Mouse (Mus musculus) heart, embryonic 12.5 days (tissue): ENCODE measurements around the gene Eps15. TPM values are rescaled to one million over a fixed set of nuclear protein-coding genes. Genes with fewer than 3 reads are reported as not detected.
A peak's percentile ranks its signal among the peaks of the same experiment; 100 is the strongest.
"Not testable (repeated sequence)": the region's sequence is repeated elsewhere in the genome, so short reads cannot be mapped to it uniquely, and the experiment has no call there.

Source experiments
- ATAC-seq: fragments of 200-750 bp; cut with Nextera tagmentation; 2 replicates; pipeline ENCODE4 v1.8.0; 2017; ENCODE audit warnings: moderate TSS enrichment, moderate library complexity; ENCODE audit not compliant: insufficient number of reproducible peaks, low FRiP score
- H3K27ac ChIP-seq: fragments of 300-500 bp; sonication (generic); 2 replicates; pipeline ENCODE4 v1.5.1; 2016; ENCODE audit warnings: mild to moderate bottlenecking, moderate library complexity; ENCODE audit not compliant: poor library complexity, severe bottlenecking
- H3K27me3 ChIP-seq: fragments of 300-500 bp; sonication (generic); replicated peaks from 2 replicates; pipeline ENCODE4 v1.6.1; 2016; ENCODE audit warnings: mild to moderate bottlenecking, moderate library complexity
- H3K36me3 ChIP-seq: fragments of 300-500 bp; sonication (generic); 2 replicates; pipeline ENCODE4 v1.6.1; 2016; ENCODE audit warnings: mild to moderate bottlenecking, moderate library complexity
- H3K4me1 ChIP-seq: fragments of 300-500 bp; sonication (generic); replicated peaks from 2 replicates; pipeline ENCODE4 v1.6.1; 2016; ENCODE audit warnings: mild to moderate bottlenecking
- H3K4me2 ChIP-seq: fragments of 300-500 bp; sonication (generic); 2 replicates; pipeline ENCODE4 v1.6.1; 2016; ENCODE audit warnings: mild to moderate bottlenecking, moderate library complexity
- H3K4me3 ChIP-seq: fragments of 300-500 bp; sonication (generic); 2 replicates; pipeline ENCODE4 v1.5.1; 2016; ENCODE audit warnings: mild to moderate bottlenecking
- H3K9ac ChIP-seq: fragments of 300-500 bp; sonication (generic); 2 replicates; pipeline ENCODE4 v1.6.1; 2016; ENCODE audit warnings: mild to moderate bottlenecking, moderate library complexity
- H3K9me3 ChIP-seq: fragments of 300-500 bp; sonication (generic); replicated peaks from 2 replicates; pipeline ENCODE4 v1.6.1; 2016; ENCODE audit warnings: mild to moderate bottlenecking, moderate library complexity
- WGBS: fragments of 180-500 bp; shearing (Covaris S2); methylation state at CpG from one replicate; pipeline ENCODE4 v1.1.7; 2016; 5-methylcytosine and 5-hydroxymethylcytosine counted together
- polyA plus RNA-seq: library from polyadenylated mRNA; unstranded; fragments of >200 nt; fragmentation: Nextera tagmentation; extraction: Ambion mirVana; gene quantifications from 2 replicates; pipeline ENCODE4 v1.2.1, GENCODE M21; 2016

Eps15 gene
- polyA plus RNA-seq, 1 experiment from 2014 or later: 44.4 TPM

DNA sequence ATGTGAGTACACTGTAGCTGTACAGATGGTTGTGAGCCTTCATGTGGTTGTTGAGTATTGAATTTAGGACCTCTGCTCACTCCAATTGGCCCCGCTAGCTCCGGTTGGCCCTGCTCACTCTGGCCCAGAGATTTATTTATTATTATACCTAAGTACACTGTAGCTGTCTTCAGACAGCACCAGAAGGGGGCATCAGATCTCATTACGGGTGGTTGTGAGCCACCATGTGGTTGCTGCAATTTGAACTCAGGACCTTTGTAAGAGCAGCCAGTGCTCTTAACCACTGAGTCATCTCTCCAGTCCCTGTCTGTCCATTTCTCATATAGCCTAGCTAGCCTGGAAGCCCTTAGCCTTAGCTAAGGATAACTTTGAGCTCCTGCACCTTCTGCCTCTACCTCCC lies 124.8 kb downstream of the Eps15 start:
- Histone ChIP-seq H3K4me2 (peak overlapping the region; percentile 95), H3K27ac (peak overlapping the region; percentile 86; the same call in 1 of the 2 replicates), H3K4me1 (peaks cover 22% of the 10 kb centered on the region), H3K4me3 (peak overlapping the region; percentile 76), H3K36me3 (peaks cover 13% of the 10 kb centered on the region)
- not testable (repeated sequence) for H3K27me3 ChIP-seq, H3K9ac ChIP-seq, H3K9me3 ChIP-seq, ATAC-seq
- WGBS: 92% methylated on average over 3 of the region's 3 CpGs

DNA sequence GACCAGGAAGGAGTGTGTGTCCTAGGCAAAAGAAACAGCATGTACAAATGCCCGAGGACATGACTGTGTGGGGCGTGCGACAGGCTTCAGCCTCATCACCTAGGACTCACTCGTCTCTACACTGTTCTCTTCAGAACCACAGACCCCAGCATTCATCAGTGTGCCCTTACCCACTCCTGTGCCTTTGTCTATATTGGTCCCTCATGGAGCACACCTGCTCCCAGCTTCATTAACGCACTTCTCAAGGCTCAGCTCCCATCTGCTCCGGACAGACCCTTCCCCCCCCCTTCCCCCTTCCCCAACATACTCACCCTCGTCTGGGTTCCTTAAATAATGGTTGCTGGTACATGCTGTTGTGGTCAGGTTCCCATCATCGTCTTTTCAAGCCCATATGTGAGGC lies 125.3 kb downstream of the Eps15 start:
- H3K4me1 ChIP-seq: peaks cover 26% of the 10 kb centered on the region

GRCm38 (mm10) chr4:109406054-109406485 lies 126.0 kb downstream of the Eps15 start:
- H3K27ac ChIP-seq: peak overlapping the region; percentile 86
- H3K4me2 ChIP-seq: peak overlapping the region; percentile 95
- 2% methylated on average over 3 of the region's 3 CpGs for WGBS
- no peaks in the 10 kb centered on the region for H3K9me3 ChIP-seq
- H3K27me3 ChIP-seq: no peaks in the 10 kb centered on the region
- H3K4me1 ChIP-seq: peaks cover 33% of the 10 kb centered on the region
- peaks cover 13% of the 10 kb centered on the region for H3K36me3 ChIP-seq
- peak overlapping the region; percentile 83 for H3K9ac ChIP-seq
- ATAC-seq: peak; percentile 90
- H3K4me3 ChIP-seq: peak overlapping the region; percentile 76

More for the DNA sequence above, 125.3 kb downstream of the Eps15 start:
- peak overlapping the region; percentile 95 for H3K4me2 ChIP-seq
- WGBS: 59% methylated on average over 8 of the region's 8 CpGs
- peak overlapping the region; percentile 86 for H3K27ac ChIP-seq
- no peaks in the 10 kb centered on the region for H3K27me3 ChIP-seq
- peak overlapping the region; percentile 41 for H3K9ac ChIP-seq
- peaks cover 13% of the 10 kb centered on the region for H3K36me3 ChIP-seq
- H3K9me3 ChIP-seq: no peaks in the 10 kb centered on the region
- no peak for ATAC-seq
- peak overlapping the region; percentile 76 for H3K4me3 ChIP-seq

- H3K4me1 ChIP-seq: peaks cover 38% of the 10 kb centered on the region
- H3K27ac ChIP-seq: peak within 1 kb of the TSS; percentile 86
- WGBS: 3% methylated on average over 52 of the region's 56 CpGs
Observed at GRCm38 (mm10) chr4:109406486-109407175, 126.6 kb downstream of the Eps15 start, which contains the start of gene Ttc39a. TSS of gene Ttc39a (plus strand) at chr4:109406623.

GRCm38 (mm10) chr4:109407176-109407520 lies 127.1 kb downstream of the Eps15 start:
- no peak for ATAC-seq
- H3K4me3 ChIP-seq: peak overlapping the region; percentile 76
- no peaks in the 10 kb centered on the region for H3K27me3 ChIP-seq
- H3K9me3 ChIP-seq: no peaks in the 10 kb centered on the region
- H3K9ac ChIP-seq: peak overlapping the region; percentile 83
- H3K27ac ChIP-seq: peak overlapping the region; percentile 86
- 5% methylated on average over 24 of the region's 24 CpGs for WGBS
- H3K36me3 ChIP-seq: peaks cover 13% of the 10 kb centered on the region
- H3K4me2 ChIP-seq: peak overlapping the region; percentile 95
- peaks cover 40% of the 10 kb centered on the region for H3K4me1 ChIP-seq

More at GRCm38 (mm10) chr4:109406486-109407175, 126.6 kb downstream of the Eps15 start, which contains the start of gene Ttc39a:
- peak; percentile 69 for ATAC-seq
- Histone ChIP-seq H3K4me3 (peak within 1 kb of the TSS; percentile 76), H3K27me3 (no peaks in the 10 kb centered on the region), H3K36me3 (peaks cover 13% of the 10 kb centered on the region), H3K9ac (peak within 1 kb of the TSS; percentile 83), H3K4me2 (peak within 1 kb of the TSS; percentile 95), H3K9me3 (no peaks in the 10 kb centered on the region)

DNA sequence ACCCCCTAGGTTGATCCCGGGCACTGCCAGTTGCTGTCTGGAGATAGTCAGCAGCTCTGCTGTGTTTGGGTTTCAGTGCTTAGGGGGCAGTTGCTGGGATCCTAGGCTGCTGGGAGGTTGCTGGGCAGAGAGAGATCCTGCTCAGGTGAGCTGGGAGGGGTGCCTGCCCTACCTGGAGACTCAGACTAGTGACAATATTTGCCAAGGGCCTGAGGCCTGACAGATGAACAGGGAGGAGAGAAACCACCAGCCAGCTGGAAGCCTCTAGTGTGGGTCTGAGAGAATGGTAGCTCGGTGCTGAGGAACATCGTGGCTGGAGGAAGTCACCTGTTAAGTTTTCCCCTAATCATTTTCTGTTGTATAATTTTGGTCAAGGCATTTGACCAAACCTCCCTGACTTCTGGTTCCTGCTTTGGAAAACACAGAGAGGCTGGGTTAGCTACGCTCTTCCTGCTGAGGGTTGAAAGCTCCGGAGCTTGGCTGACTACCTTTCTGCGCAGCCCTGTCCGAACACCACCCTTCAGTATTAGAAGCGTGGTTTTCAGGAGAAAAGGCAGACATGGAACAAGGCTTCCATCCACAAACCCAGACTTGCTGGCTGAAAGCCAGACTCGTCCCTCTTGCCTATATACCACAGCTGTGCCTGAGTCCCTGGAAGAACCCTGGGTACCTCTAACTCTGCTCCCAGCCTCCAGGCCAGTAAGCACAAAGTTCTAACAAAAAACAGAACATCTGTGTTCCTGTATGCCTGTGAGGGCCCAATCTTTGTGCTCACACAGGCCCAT lies 127.8 kb downstream of the Eps15 start:
- H3K9me3 ChIP-seq: no peaks in the 10 kb centered on the region
- 0 out of 2 replicates have a peak overlapping the region, but pooled peaks have one; percentile 83 for H3K9ac ChIP-seq
- no peak for ATAC-seq
- peak overlapping the region; percentile 95 for H3K4me2 ChIP-seq
- 70% methylated on average over 9 of the region's 9 CpGs for WGBS
- peaks cover 40% of the 10 kb centered on the region for H3K4me1 ChIP-seq
- 0 out of 2 replicates have a peak overlapping the region, but pooled peaks have one; percentile 13 for H3K27ac ChIP-seq
- H3K36me3 ChIP-seq: peaks cover 13% of the 10 kb centered on the region
- H3K4me3 ChIP-seq: peak overlapping the region; percentile 76
- no peaks in the 10 kb centered on the region for H3K27me3 ChIP-seq

DNA sequence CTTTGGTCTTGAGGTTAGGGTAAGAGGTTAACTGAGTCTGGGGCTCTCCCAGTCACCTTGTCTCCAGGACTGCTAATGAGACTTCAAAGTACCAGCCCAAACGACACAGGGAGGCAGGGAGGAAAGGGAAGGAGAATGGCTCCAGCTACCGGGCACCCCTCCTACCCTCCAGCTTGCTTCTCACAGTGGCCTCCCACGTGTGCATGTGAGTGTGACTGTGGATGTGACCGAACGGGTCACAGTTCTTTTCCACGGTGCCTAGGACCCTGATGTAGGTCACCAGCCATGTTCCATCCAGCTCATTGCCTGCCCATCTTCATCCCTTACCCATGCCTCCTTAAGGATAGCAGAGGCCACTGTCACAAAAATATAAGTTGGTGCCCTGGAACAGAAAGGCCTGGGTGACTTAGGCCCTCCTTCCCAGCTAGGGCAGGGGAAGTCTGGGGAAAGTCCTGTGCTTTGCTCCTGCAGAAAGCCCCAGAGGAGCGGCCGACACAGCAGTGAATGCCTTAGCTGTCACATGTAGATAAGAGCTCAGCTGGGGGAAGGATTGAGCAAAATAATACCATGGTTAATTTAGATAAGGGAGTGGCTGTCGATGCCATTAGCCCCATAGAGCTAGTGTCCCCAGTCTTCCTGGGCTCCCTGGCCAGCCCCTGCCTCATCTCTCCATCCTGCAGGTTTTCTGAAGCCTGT lies 130.8 kb downstream of the Eps15 start:
- no peaks in the 10 kb centered on the region for H3K36me3 ChIP-seq
- WGBS: 30% methylated on average over 9 of the region's 9 CpGs
- peak; percentile 67 for ATAC-seq
- peak overlapping the region; percentile 30; the same call in 1 of the 2 replicates for H3K9ac ChIP-seq
- peak overlapping the region; percentile 27 for H3K4me2 ChIP-seq
- H3K4me1 ChIP-seq: peaks cover 31% of the 10 kb centered on the region
- no peaks in the 10 kb centered on the region for H3K27me3 ChIP-seq
- peak overlapping the region; percentile 74 for H3K27ac ChIP-seq
- no peaks in the 10 kb centered on the region for H3K9me3 ChIP-seq
- H3K4me3 ChIP-seq: no peak overlapping the region

GRCm38 (mm10) chr4:109411377-109411967 lies 131.4 kb downstream of the Eps15 start:
- Histone ChIP-seq H3K27ac (peak overlapping the region; percentile 74), H3K36me3 (no peaks in the 10 kb centered on the region), H3K9me3 (no peaks in the 10 kb centered on the region), H3K27me3 (no peaks in the 10 kb centered on the region), H3K4me3 (no peak overlapping the region), H3K4me2 (peak overlapping the region; percentile 27), H3K9ac (peak overlapping the region; percentile 30; the same call in 1 of the 2 replicates), H3K4me1 (peaks cover 31% of the 10 kb centered on the region)
- ATAC-seq: peak; percentile 7; the same call in 1 of the 2 replicates
- WGBS: 65% methylated on average over 6 of the region's 6 CpGs

- ATAC-seq: no peak
- H3K4me3 ChIP-seq: no peak overlapping the region
- no peaks in the 10 kb centered on the region for H3K36me3 ChIP-seq
- no peak overlapping the region for H3K4me2 ChIP-seq
- whole genome bisulfite sequencing: 85% methylated on average over 5 of the region's 5 CpGs
- no peak overlapping the region for H3K27ac ChIP-seq
- no peak overlapping the region for H3K9ac ChIP-seq
- H3K4me1 ChIP-seq: peaks cover 29% of the 10 kb centered on the region
- no peaks in the 10 kb centered on the region for H3K9me3 ChIP-seq
- no peaks in the 10 kb centered on the region for H3K27me3 ChIP-seq
Observed at GRCm38 (mm10) chr4:109412233-109412632, 132.2 kb downstream of the Eps15 start.

- ATAC-seq: no peak
- Histone ChIP-seq H3K4me3 (no peak overlapping the region), H3K27ac (no peak overlapping the region), H3K36me3 (peaks cover 7% of the 10 kb centered on the region; the same call in 1 of the 2 replicates), H3K4me1 (peaks cover 12% of the 10 kb centered on the region), H3K9me3 (no peaks in the 10 kb centered on the region), H3K4me2 (no peak overlapping the region), H3K9ac (no peak overlapping the region), H3K27me3 (no peaks in the 10 kb centered on the region)
- 87% methylated on average over 1 of the region's 1 CpGs for WGBS
Observed at GRCm38 (mm10) chr4:109417998-109418397, 137.9 kb downstream of the Eps15 start.
